Mouse (Mus musculus): ENCODE results near the gene Gm20388. TPM values are rescaled to one million over a fixed set of nuclear protein-coding genes. Genes with fewer than 3 reads are reported as not detected.

The Gm20388 gene
- polyA plus RNA-seq, 1 experiment from 2014 or later, result not detected

- no peaks in the 10 kb centered on the region for H3K9me3 ChIP-seq (ENCODE audit: control insufficient read depth, low read length)
- H3K4me3 ChIP-seq (ENCODE audit: low read length), result no peak overlapping the region
- 89% methylated on average over 11 of the region's 11 CpGs for WGBS
- H3K27me3 ChIP-seq (ENCODE audit: control insufficient read depth, insufficient read depth, low read length), result 0 out of 2 replicates have a peak, but pooled peaks cover under 1% of the 10 kb centered on the region
- H3K36me3 ChIP-seq (ENCODE audit: control insufficient read depth, insufficient read depth, low read length), result no peaks in the 10 kb centered on the region
- peaks cover 10% of the 10 kb centered on the region; the same call in 1 of the 2 replicates for H3K4me1 ChIP-seq (ENCODE audit: control insufficient read depth, insufficient read depth, low read length)
- no peak for ATAC-seq (ENCODE audit: low FRiP score, low TSS enrichment)
- H3K4me2 ChIP-seq (replicated peaks; ENCODE audit: low read depth, low read length), result no peak overlapping the region
- no peak overlapping the region for H3K9ac ChIP-seq (ENCODE audit: low read depth, low read length)
- H3K27ac ChIP-seq (ENCODE audit: low read depth, low read length), result no peak overlapping the region
Measured at GRCm38 (mm10) chr8:122736623-122737022, 2826.0 kb downstream of the Gm20388 start.

- Histone ChIP-seq H3K4me1 (ENCODE audit: control insufficient read depth, insufficient read depth, low read length) (peaks cover 10% of the 10 kb centered on the region; the same call in 1 of the 2 replicates), H3K9ac (ENCODE audit: low read depth, low read length) (no peak overlapping the region), H3K27ac (ENCODE audit: low read depth, low read length) (no peak overlapping the region), H3K36me3 (ENCODE audit: control insufficient read depth, insufficient read depth, low read length) (no peaks in the 10 kb centered on the region), H3K9me3 (ENCODE audit: control insufficient read depth, low read length) (no peaks in the 10 kb centered on the region), H3K27me3 (ENCODE audit: control insufficient read depth, insufficient read depth, low read length) (0 out of 2 replicates have a peak, but pooled peaks cover 4% of the 10 kb centered on the region), H3K4me2 (replicated peaks; ENCODE audit: low read depth, low read length) (no peak overlapping the region), H3K4me3 (ENCODE audit: low read length) (no peak overlapping the region)
- 47% methylated on average over 4 of the region's 4 CpGs for WGBS
- ATAC-seq (ENCODE audit: low FRiP score, low TSS enrichment), result no peak
Measured at GRCm38 (mm10) chr8:122737071-122737470, 2826.4 kb downstream of the Gm20388 start.

- H3K4me3 ChIP-seq (ENCODE audit: low read length), result no peak overlapping the region
- WGBS, result 91% methylated on average over 6 of the region's 6 CpGs
- no peaks in the 10 kb centered on the region for H3K9me3 ChIP-seq (ENCODE audit: control insufficient read depth, low read length)
- H3K9ac ChIP-seq (ENCODE audit: low read depth, low read length), result no peak overlapping the region
- H3K27ac ChIP-seq (ENCODE audit: low read depth, low read length), result no peak overlapping the region
- H3K4me1 ChIP-seq (ENCODE audit: control insufficient read depth, insufficient read depth, low read length), result peaks cover 10% of the 10 kb centered on the region; the same call in 1 of the 2 replicates
- ATAC-seq (ENCODE audit: low FRiP score, low TSS enrichment), result no peak
- 0 out of 2 replicates have a peak, but pooled peaks cover 4% of the 10 kb centered on the region for H3K27me3 ChIP-seq (ENCODE audit: control insufficient read depth, insufficient read depth, low read length)
- no peak overlapping the region for H3K4me2 ChIP-seq (replicated peaks; ENCODE audit: low read depth, low read length)
- H3K36me3 ChIP-seq (ENCODE audit: control insufficient read depth, insufficient read depth, low read length), result no peaks in the 10 kb centered on the region
Measured at GRCm38 (mm10) chr8:122737886-122738285, 2827.2 kb downstream of the Gm20388 start.

- Histone ChIP-seq H3K27ac (ENCODE audit: low read depth, low read length) (no peak overlapping the region), H3K27me3 (ENCODE audit: control insufficient read depth, insufficient read depth, low read length) (peaks cover 11% of the 10 kb centered on the region), H3K9ac (ENCODE audit: low read depth, low read length) (no peak overlapping the region), H3K4me3 (ENCODE audit: low read length) (no peak overlapping the region), H3K36me3 (ENCODE audit: control insufficient read depth, insufficient read depth, low read length) (no peaks in the 10 kb centered on the region), H3K4me1 (ENCODE audit: control insufficient read depth, insufficient read depth, low read length) (peaks cover 10% of the 10 kb centered on the region; the same call in 1 of the 2 replicates), H3K9me3 (ENCODE audit: control insufficient read depth, low read length) (no peaks in the 10 kb centered on the region), H3K4me2 (replicated peaks; ENCODE audit: low read depth, low read length) (no peak overlapping the region)
- 16% methylated on average over 11 of the region's 11 CpGs for WGBS
- no peak for ATAC-seq (ENCODE audit: low FRiP score, low TSS enrichment)
Measured at GRCm38 (mm10) chr8:122739102-122739725, 2828.6 kb downstream of the Gm20388 start.

- Histone ChIP-seq H3K4me1 (ENCODE audit: control insufficient read depth, insufficient read depth, low read length) (peaks cover 10% of the 10 kb centered on the region; the same call in 1 of the 2 replicates), H3K27me3 (ENCODE audit: control insufficient read depth, insufficient read depth, low read length) (peaks cover 23% of the 10 kb centered on the region)
- no peak for ATAC-seq (ENCODE audit: low FRiP score, low TSS enrichment)
Measured at GRCm38 (mm10) chr8:122742471-122742870, 2831.8 kb downstream of the Gm20388 start.

GRCm38 (mm10) chr8:122745022-122745749, 2834.5 kb downstream of the Gm20388 start:
- no peak overlapping the region for H3K27ac ChIP-seq (ENCODE audit: low read depth, low read length)
- no peak for ATAC-seq (ENCODE audit: low FRiP score, low TSS enrichment)
- no peaks in the 10 kb centered on the region for H3K9me3 ChIP-seq (ENCODE audit: control insufficient read depth, low read length)
- no peak overlapping the region for H3K9ac ChIP-seq (ENCODE audit: low read depth, low read length)
- 31% methylated on average over 17 of the region's 17 CpGs for WGBS
- H3K27me3 ChIP-seq (ENCODE audit: control insufficient read depth, insufficient read depth, low read length), result peaks cover 23% of the 10 kb centered on the region
- H3K4me2 ChIP-seq (replicated peaks; ENCODE audit: low read depth, low read length), result no peak overlapping the region
- no peak overlapping the region for H3K4me3 ChIP-seq (ENCODE audit: low read length)
- H3K4me1 ChIP-seq (ENCODE audit: control insufficient read depth, insufficient read depth, low read length), result no peaks in the 10 kb centered on the region
- H3K36me3 ChIP-seq (ENCODE audit: control insufficient read depth, insufficient read depth, low read length), result no peaks in the 10 kb centered on the region

More at GRCm38 (mm10) chr8:122742471-122742870, 2831.8 kb downstream of the Gm20388 start:
- Histone ChIP-seq H3K9me3 (ENCODE audit: control insufficient read depth, low read length) (no peaks in the 10 kb centered on the region), H3K4me2 (replicated peaks; ENCODE audit: low read depth, low read length) (no peak overlapping the region), H3K9ac (ENCODE audit: low read depth, low read length) (no peak overlapping the region), H3K27ac (ENCODE audit: low read depth, low read length) (no peak overlapping the region), H3K36me3 (ENCODE audit: control insufficient read depth, insufficient read depth, low read length) (no peaks in the 10 kb centered on the region), H3K4me3 (ENCODE audit: low read length) (no peak overlapping the region)
- WGBS, result 30% methylated on average over 19 of the region's 19 CpGs

GRCm38 (mm10) chr8:122745750-122746275, 2835.2 kb downstream of the Gm20388 start:
- Histone ChIP-seq H3K4me3 (ENCODE audit: low read length) (no peak overlapping the region), H3K4me2 (replicated peaks; ENCODE audit: low read depth, low read length) (no peak overlapping the region), H3K36me3 (ENCODE audit: control insufficient read depth, insufficient read depth, low read length) (no peaks in the 10 kb centered on the region), H3K9me3 (ENCODE audit: control insufficient read depth, low read length) (no peaks in the 10 kb centered on the region), H3K4me1 (ENCODE audit: control insufficient read depth, insufficient read depth, low read length) (no peaks in the 10 kb centered on the region), H3K9ac (ENCODE audit: low read depth, low read length) (no peak overlapping the region), H3K27me3 (ENCODE audit: control insufficient read depth, insufficient read depth, low read length) (peaks cover 23% of the 10 kb centered on the region), H3K27ac (ENCODE audit: low read depth, low read length) (no peak overlapping the region)
- ATAC-seq (ENCODE audit: low FRiP score, low TSS enrichment), result no peak
- WGBS, result 12% methylated on average over 16 of the region's 16 CpGs

- no peak overlapping the region for H3K4me3 ChIP-seq (ENCODE audit: low read length)
- no peaks in the 10 kb centered on the region for H3K4me1 ChIP-seq (ENCODE audit: control insufficient read depth, insufficient read depth, low read length)
- 49% methylated on average over 7 of the region's 7 CpGs for WGBS
- peaks cover 23% of the 10 kb centered on the region for H3K27me3 ChIP-seq (ENCODE audit: control insufficient read depth, insufficient read depth, low read length)
- H3K9ac ChIP-seq (ENCODE audit: low read depth, low read length), result no peak overlapping the region
- no peak for ATAC-seq (ENCODE audit: low FRiP score, low TSS enrichment)
- H3K4me2 ChIP-seq (replicated peaks; ENCODE audit: low read depth, low read length), result no peak overlapping the region
- no peaks in the 10 kb centered on the region for H3K9me3 ChIP-seq (ENCODE audit: control insufficient read depth, low read length)
- H3K36me3 ChIP-seq (ENCODE audit: control insufficient read depth, insufficient read depth, low read length), result no peaks in the 10 kb centered on the region
- H3K27ac ChIP-seq (ENCODE audit: low read depth, low read length), result no peak overlapping the region
Measured at GRCm38 (mm10) chr8:122746439-122746838, 2835.8 kb downstream of the Gm20388 start.

- H3K4me2 ChIP-seq (replicated peaks; ENCODE audit: low read depth, low read length), result no peak overlapping the region
- H3K4me1 ChIP-seq (ENCODE audit: control insufficient read depth, insufficient read depth, low read length), result no peaks in the 10 kb centered on the region
- no peak overlapping the region for H3K4me3 ChIP-seq (ENCODE audit: low read length)
- H3K9me3 ChIP-seq (ENCODE audit: control insufficient read depth, low read length), result no peaks in the 10 kb centered on the region
- H3K36me3 ChIP-seq (ENCODE audit: control insufficient read depth, insufficient read depth, low read length), result no peaks in the 10 kb centered on the region
- H3K27ac ChIP-seq (ENCODE audit: low read depth, low read length), result no peak overlapping the region
- no peak for ATAC-seq (ENCODE audit: low FRiP score, low TSS enrichment)
- H3K9ac ChIP-seq (ENCODE audit: low read depth, low read length), result no peak overlapping the region
- 92% methylated on average over 1 of the region's 1 CpGs for WGBS
- peaks cover 19% of the 10 kb centered on the region for H3K27me3 ChIP-seq (ENCODE audit: control insufficient read depth, insufficient read depth, low read length)
Measured at GRCm38 (mm10) chr8:122747825-122748224, 2837.2 kb downstream of the Gm20388 start.
